Mouse (Mus musculus) kidney, embryonic 14.5 days (tissue): ENCODE results near the gene Gnb1l. TPM values are rescaled to one million over a fixed set of nuclear protein-coding genes. Genes with fewer than 3 reads are reported as not detected.

Experiments used
- ATAC-seq: fragments of 200-750 bp; cut with Nextera tagmentation; 2 replicates; pipeline ENCODE4 v1.8.0; 2017; ENCODE audit warnings: moderate number of reproducible peaks, mild to moderate bottlenecking, moderate TSS enrichment, moderate library complexity; ENCODE audit not compliant: low FRiP score, low TSS enrichment
- H3K27ac ChIP-seq: fragments of 300-500 bp; sonication (generic); 2 replicates; pipeline ENCODE4 v1.5.1; 2014; ENCODE audit warnings: low read depth, mild to moderate bottlenecking, low read length, moderate library complexity, mixed read lengths
- H3K27me3 ChIP-seq: fragments of 300-500 bp; sonication (generic); 2 replicates; pipeline ENCODE4 v1.6.1; 2014; ENCODE audit warnings: mild to moderate bottlenecking, low read length; ENCODE audit not compliant: control insufficient read depth, insufficient read depth
- H3K36me3 ChIP-seq: fragments of 300-500 bp; sonication (generic); 2 replicates; pipeline ENCODE4 v1.6.1; 2014; ENCODE audit warnings: low read length, mixed read lengths; ENCODE audit not compliant: control insufficient read depth, insufficient read depth
- H3K4me1 ChIP-seq: fragments of 300-500 bp; sonication (generic); 2 replicates; pipeline ENCODE4 v1.6.1; 2014; ENCODE audit warnings: low read length, mixed read lengths; ENCODE audit not compliant: control insufficient read depth, insufficient read depth
- H3K4me2 ChIP-seq: fragments of 300-500 bp; sonication (generic); replicated peaks from 2 replicates; pipeline ENCODE4 v1.6.1; 2014; ENCODE audit warnings: low read depth, mild to moderate bottlenecking, low read length
- H3K4me3 ChIP-seq: fragments of 300-500 bp; sonication (generic); 2 replicates; pipeline ENCODE4 v1.5.1; 2014; ENCODE audit warnings: mild to moderate bottlenecking, low read length
- H3K9ac ChIP-seq: fragments of 300-500 bp; sonication (generic); 2 replicates; pipeline ENCODE4 v1.6.1; 2014; ENCODE audit warnings: low read depth, mild to moderate bottlenecking, low read length, moderate library complexity
- H3K9me3 ChIP-seq: fragments of 300-500 bp; sonication (generic); 2 replicates; pipeline ENCODE4 v1.6.1; 2016; ENCODE audit warnings: low read length; ENCODE audit not compliant: control insufficient read depth
- WGBS: fragments of 180-500 bp; shearing (Covaris S2); extraction: QIAGEN DNeasy Blood & Tissue Kit; methylation state at CpG from one replicate; pipeline ENCODE4 v1.1.7; 2014; 5-methylcytosine and 5-hydroxymethylcytosine counted together
- polyA plus RNA-seq: library from polyadenylated mRNA; unstranded; fragments of >200 nt; fragmentation: Nextera tagmentation; extraction: Ambion mirVana; gene quantifications from 2 replicates; pipeline ENCODE4 v1.2.1, GENCODE M21; 2014

Gene Gnb1l
- polyA plus RNA-seq, 1 experiment from 2014 or later, result 18.0 TPM

- Histone ChIP-seq H3K4me3 (no peak overlapping the region), H3K4me2 (no peak overlapping the region), H3K36me3 (peaks cover 5% of the 10 kb centered on the region), H3K27ac (no peak overlapping the region), H3K4me1 (peaks cover 4% of the 10 kb centered on the region; the same call in 1 of the 2 replicates), H3K27me3 (no peaks in the 10 kb centered on the region), H3K9me3 (no peaks in the 10 kb centered on the region), H3K9ac (no peak overlapping the region)
- ATAC-seq, result no peak
- WGBS, result 91% methylated on average over 8 of the region's 8 CpGs
Measured at GRCm38 (mm10) chr16:18472976-18473375, 25.5 kb upstream of the Gnb1l start.

- Histone ChIP-seq H3K9me3 (no peaks in the 10 kb centered on the region), H3K27ac (no peak overlapping the region), H3K4me2 (no peak overlapping the region), H3K4me1 (peaks cover 4% of the 10 kb centered on the region; the same call in 1 of the 2 replicates), H3K27me3 (no peaks in the 10 kb centered on the region), H3K4me3 (no peak overlapping the region), H3K36me3 (peaks cover 5% of the 10 kb centered on the region), H3K9ac (no peak overlapping the region)
- ATAC-seq, result no peak
- WGBS, result 64% methylated on average over 2 of the region's 2 CpGs
Measured at GRCm38 (mm10) chr16:18474021-18474420, 24.5 kb upstream of the Gnb1l start.

GRCm38 (mm10) chr16:18477996-18478395 is 20.5 kb upstream of the Gnb1l start:
- no peak overlapping the region for H3K4me2 ChIP-seq
- H3K4me1 ChIP-seq, result peaks cover 8% of the 10 kb centered on the region; the same call in 1 of the 2 replicates
- no peak overlapping the region for H3K27ac ChIP-seq
- H3K4me3 ChIP-seq, result no peak overlapping the region
- no peak for ATAC-seq
- no peaks in the 10 kb centered on the region for H3K27me3 ChIP-seq
- 48% methylated on average over 6 of the region's 6 CpGs for WGBS
- peaks cover 2% of the 10 kb centered on the region; the same call in 1 of the 2 replicates for H3K36me3 ChIP-seq
- H3K9me3 ChIP-seq, result no peaks in the 10 kb centered on the region
- H3K9ac ChIP-seq, result no peak overlapping the region

- WGBS, result 37% methylated on average over 7 of the region's 7 CpGs
- Histone ChIP-seq H3K4me1 (peaks cover 8% of the 10 kb centered on the region; the same call in 1 of the 2 replicates), H3K27ac (no peak overlapping the region), H3K4me2 (no peak overlapping the region), H3K4me3 (no peak overlapping the region), H3K36me3 (peaks cover 2% of the 10 kb centered on the region; the same call in 1 of the 2 replicates), H3K9ac (no peak overlapping the region), H3K9me3 (no peaks in the 10 kb centered on the region), H3K27me3 (no peaks in the 10 kb centered on the region)
- ATAC-seq, result peak; percentile 30
Measured at GRCm38 (mm10) chr16:18479667-18480066, 18.8 kb upstream of the Gnb1l start.

DNA sequence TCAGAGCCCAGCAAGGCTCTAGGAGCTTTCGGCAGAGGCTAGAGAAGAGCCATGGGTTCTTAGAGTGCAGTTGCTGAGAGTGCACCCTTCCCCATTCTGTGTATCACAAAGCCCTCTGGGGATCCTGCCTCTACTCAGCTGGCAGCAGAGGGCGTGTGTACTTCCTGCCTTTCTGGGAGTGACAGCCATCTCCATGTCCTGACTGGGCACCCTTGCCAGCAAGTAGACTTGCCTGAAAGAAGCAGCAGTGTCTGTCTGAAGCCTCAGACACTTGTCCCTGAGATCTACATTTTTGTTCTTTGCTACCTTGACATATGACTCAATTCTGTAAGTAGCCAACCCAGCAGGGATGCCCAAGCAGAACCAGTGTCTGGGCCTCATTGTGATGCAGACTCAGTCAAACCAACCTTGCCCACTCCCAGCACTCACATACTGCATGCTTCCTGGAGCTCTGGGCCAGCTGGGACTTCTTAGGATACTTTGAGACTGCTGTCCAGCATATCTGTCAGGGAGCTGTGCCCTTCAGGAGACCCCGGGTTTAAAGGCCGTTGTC is 17.5 kb upstream of the Gnb1l start:
- H3K4me1 ChIP-seq, result peaks cover 8% of the 10 kb centered on the region; the same call in 1 of the 2 replicates
- no peak for ATAC-seq
- H3K36me3 ChIP-seq, result no peaks in the 10 kb centered on the region; the same call in 1 of the 2 replicates
- H3K4me2 ChIP-seq, result no peak overlapping the region
- H3K4me3 ChIP-seq, result no peak overlapping the region
- 77% methylated on average over 4 of the region's 4 CpGs for WGBS
- H3K9me3 ChIP-seq, result no peaks in the 10 kb centered on the region
- no peak overlapping the region for H3K27ac ChIP-seq
- H3K9ac ChIP-seq, result no peak overlapping the region
- no peaks in the 10 kb centered on the region for H3K27me3 ChIP-seq

DNA sequence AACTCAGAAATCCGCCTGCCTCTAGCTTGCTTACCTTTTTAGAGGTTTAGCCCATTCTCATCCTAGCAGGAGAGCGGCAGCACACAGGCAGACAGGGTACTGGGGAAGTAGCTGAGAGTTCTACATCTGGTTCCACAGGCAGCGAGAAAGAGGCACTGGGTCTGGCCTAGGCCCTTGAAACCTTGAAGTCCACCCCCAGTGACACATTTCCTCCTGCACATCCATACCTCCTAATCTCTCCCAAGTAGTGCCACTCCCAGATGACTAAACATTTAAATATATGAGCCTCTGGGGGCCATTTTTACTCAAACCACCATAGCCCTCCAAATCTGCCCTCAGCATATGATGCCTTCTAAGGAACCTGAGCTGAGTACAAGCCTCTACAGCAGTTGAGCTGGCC is 16.1 kb upstream of the Gnb1l start:
- Histone ChIP-seq H3K27ac (no peak overlapping the region), H3K36me3 (no peaks in the 10 kb centered on the region), H3K9me3 (no peaks in the 10 kb centered on the region), H3K4me3 (no peak overlapping the region), H3K4me2 (no peak overlapping the region), H3K27me3 (no peaks in the 10 kb centered on the region), H3K4me1 (peaks cover 8% of the 10 kb centered on the region; the same call in 1 of the 2 replicates), H3K9ac (no peak overlapping the region)
- 94% methylated on average over 3 of the region's 3 CpGs for WGBS
- ATAC-seq, result no peak

DNA sequence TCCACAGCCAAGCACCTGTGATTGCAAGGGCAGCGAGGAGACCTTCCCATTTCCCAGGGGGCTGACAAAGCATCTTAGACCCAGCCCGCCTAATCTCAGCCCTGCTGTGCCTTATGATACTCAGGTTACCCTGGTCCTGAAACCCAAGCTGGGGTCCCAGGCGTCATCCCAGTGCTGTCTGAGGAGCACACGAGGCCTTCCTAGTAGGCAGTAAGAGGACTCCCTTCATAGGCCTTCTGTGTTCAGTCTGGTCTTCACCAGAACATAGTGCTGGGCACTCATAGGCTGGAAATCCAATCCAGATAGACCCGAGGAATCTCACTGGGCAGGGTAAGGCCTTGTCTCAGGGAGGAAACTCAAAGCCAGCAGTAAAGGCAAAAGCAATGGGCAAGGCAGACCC is 14.7 kb upstream of the Gnb1l start:
- Histone ChIP-seq H3K4me2 (no peak overlapping the region), H3K9ac (no peak overlapping the region), H3K4me3 (no peak overlapping the region), H3K27ac (no peak overlapping the region), H3K27me3 (no peaks in the 10 kb centered on the region), H3K9me3 (no peaks in the 10 kb centered on the region), H3K36me3 (no peaks in the 10 kb centered on the region), H3K4me1 (peaks cover 8% of the 10 kb centered on the region; the same call in 1 of the 2 replicates)
- 62% methylated on average over 5 of the region's 5 CpGs for WGBS
- 0 out of 2 replicates have a peak, but pooled peaks have one; percentile 25 for ATAC-seq

GRCm38 (mm10) chr16:18484386-18484785 is 14.1 kb upstream of the Gnb1l start:
- H3K4me2 ChIP-seq, result no peak overlapping the region
- H3K4me1 ChIP-seq, result peaks cover 6% of the 10 kb centered on the region; the same call in 1 of the 2 replicates
- no peaks in the 10 kb centered on the region for H3K27me3 ChIP-seq
- WGBS, result 48% methylated on average over 4 of the region's 4 CpGs
- H3K9me3 ChIP-seq, result no peaks in the 10 kb centered on the region
- no peak overlapping the region for H3K9ac ChIP-seq
- no peak overlapping the region for H3K27ac ChIP-seq
- ATAC-seq, result no peak
- H3K36me3 ChIP-seq, result no peaks in the 10 kb centered on the region
- no peak overlapping the region for H3K4me3 ChIP-seq

DNA sequence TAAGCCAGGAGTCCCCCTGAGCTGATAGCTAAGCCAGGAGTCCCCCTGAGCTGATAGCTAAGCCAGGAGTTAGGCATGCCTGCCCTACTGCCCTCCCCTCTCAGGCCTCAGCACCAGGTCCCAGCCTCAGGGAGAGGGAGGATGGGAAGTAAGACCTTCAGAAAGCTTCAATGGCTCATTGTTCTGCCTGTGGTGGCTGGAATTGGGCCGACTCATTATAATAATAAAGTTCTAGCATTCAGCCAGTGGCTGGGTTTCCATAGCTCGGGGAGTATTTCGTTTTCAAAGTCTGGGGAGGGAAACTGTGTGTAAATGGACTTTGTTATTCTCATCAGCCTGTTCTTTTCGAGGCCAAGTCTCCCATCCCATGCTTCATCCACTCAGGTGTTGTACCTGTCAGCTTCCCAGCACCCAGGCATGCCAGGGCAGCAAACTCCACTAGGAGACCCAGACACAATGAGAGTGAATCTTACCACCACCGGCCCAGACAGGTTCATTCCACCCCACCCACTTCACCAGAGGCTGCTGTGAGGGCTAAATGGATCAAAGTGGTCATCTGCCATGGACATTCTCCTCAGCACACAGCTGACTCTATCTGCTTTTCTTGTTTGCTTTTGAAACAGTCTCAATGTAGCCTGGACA is 13.6 kb upstream of the Gnb1l start:
- no peak overlapping the region for H3K4me2 ChIP-seq
- no peak overlapping the region for H3K27ac ChIP-seq
- 0 out of 2 replicates have a peak, but pooled peaks cover under 1% of the 10 kb centered on the region for H3K4me1 ChIP-seq
- no peaks in the 10 kb centered on the region for H3K9me3 ChIP-seq
- no peaks in the 10 kb centered on the region for H3K36me3 ChIP-seq
- WGBS, result 55% methylated on average over 5 of the region's 5 CpGs
- H3K4me3 ChIP-seq, result no peak overlapping the region
- no peaks in the 10 kb centered on the region for H3K27me3 ChIP-seq
- H3K9ac ChIP-seq, result no peak overlapping the region
- ATAC-seq, result no peak
